ENCODE assay signal across 18 mouse cellular contexts in genomic region chr2:68456899-68457298, GRCm38 (mm10). TPM values are rescaled to one million over a fixed set of nuclear protein-coding genes. Genes with fewer than 3 reads are reported as not detected.
A peak's percentile ranks its signal among the peaks of the same experiment; 100 is the strongest.
DNase-seq lines count a peak whose midpoint lies in the region; ATAC-seq lines count a peak whose summit lies in the region.
"Had no signal": no experiment of that assay in that cellular context is flagged by ENCODE, and none has a peak within 500 bp of the region (broad histone marks: within the 10 kb centered on the region; RNA-seq: fewer than 3 reads in every experiment).

No protein-coding gene starts in this region.

- 40% methylated on average over 6 of the region's 6 CpGs for WGBS in heart, embryonic 11.5 days (ENCODE audit: insufficient replicate concordance)
- WGBS in heart, embryonic 15.5 days: 34% methylated on average over 6 of the region's 6 CpGs
- WGBS in kidney, embryonic 16.5 days: 31% methylated on average over 6 of the region's 6 CpGs

- H3K9ac ChIP-seq in heart, embryonic 11.5 days (ENCODE audit: low read depth, low read length): no peak overlapping the region
- H3K9ac ChIP-seq in heart, embryonic 15.5 days: no peak overlapping the region
- no peak overlapping the region for H3K9ac ChIP-seq in kidney, embryonic 16.5 days (replicated peaks; ENCODE audit: low read length)
- H3K9ac ChIP-seq: forebrain, embryonic 13.5 days; forebrain, postnatal 0 days; hindbrain, embryonic 15.5 days had no signal

- peak overlapping the region; percentile 58 for H3K27ac ChIP-seq in heart, embryonic 11.5 days (ENCODE audit: low read depth, low read length)
- peak overlapping the region; percentile 82 for H3K27ac ChIP-seq in heart, embryonic 15.5 days
- H3K27ac ChIP-seq in kidney, embryonic 16.5 days (ENCODE audit: low read length): no peak overlapping the region
- H3K27ac ChIP-seq: embryonic facial prominence, embryonic 10.5 days; forebrain, embryonic 13.5 days; hindbrain, embryonic 15.5 days; kidney, postnatal 0 days had no signal

- H3K4me1 ChIP-seq in heart, embryonic 11.5 days (ENCODE audit: control insufficient read depth, insufficient read depth, low read length): peaks cover 25% of the 10 kb centered on the region
- peaks cover 36% of the 10 kb centered on the region for H3K4me1 ChIP-seq in heart, embryonic 15.5 days (replicated peaks)
- peaks cover 16% of the 10 kb centered on the region; the same call in 1 of the 2 replicates for H3K4me1 ChIP-seq in kidney, embryonic 16.5 days (ENCODE audit: insufficient read depth, low read length)
- H3K4me1 ChIP-seq: forebrain, embryonic 13.5 days; hindbrain, embryonic 15.5 days had no signal

- H3K4me2 ChIP-seq in heart, embryonic 11.5 days: peak overlapping the region; percentile 25
- peak overlapping the region; percentile 30; the same call in 1 of the 2 replicates for H3K4me2 ChIP-seq in heart, embryonic 15.5 days
- H3K4me2 ChIP-seq in kidney, embryonic 16.5 days (replicated peaks; ENCODE audit: low read depth, low read length): no peak overlapping the region
- H3K4me2 ChIP-seq: forebrain, embryonic 13.5 days; hindbrain, embryonic 15.5 days had no signal

- H3K4me3 ChIP-seq in heart, embryonic 11.5 days (ENCODE audit: low read depth, low read length): no peak overlapping the region
- no peak overlapping the region for H3K4me3 ChIP-seq in heart, embryonic 15.5 days
- H3K4me3 ChIP-seq in kidney, embryonic 16.5 days (ENCODE audit: low read length): no peak overlapping the region
- H3K4me3 ChIP-seq: embryonic facial prominence, embryonic 10.5 days; forebrain, embryonic 13.5 days; hindbrain, embryonic 15.5 days had no signal

- no peaks in the 10 kb centered on the region for H3K9me3 ChIP-seq in heart, embryonic 11.5 days (replicated peaks; ENCODE audit: control insufficient read depth, low read length)
- no peaks in the 10 kb centered on the region for H3K9me3 ChIP-seq in heart, embryonic 15.5 days (replicated peaks)
- H3K9me3 ChIP-seq in kidney, embryonic 16.5 days (ENCODE audit: low read length): no peaks in the 10 kb centered on the region
- H3K9me3 ChIP-seq: embryonic facial prominence, embryonic 10.5 days; forebrain, embryonic 13.5 days; hindbrain, embryonic 15.5 days had no signal

- no peak for ATAC-seq in heart, embryonic 11.5 days (replicated peaks; ENCODE audit: insufficient number of reproducible peaks, low FRiP score, low TSS enrichment)
- ATAC-seq in heart, embryonic 15.5 days (replicated peaks; ENCODE audit: insufficient number of reproducible peaks, insufficient read depth, low FRiP score, low read depth): peak; percentile 33
- peak; percentile 57; the same call in 1 of the 2 replicates for ATAC-seq in kidney, embryonic 16.5 days (ENCODE audit: low FRiP score, low TSS enrichment)
- ATAC-seq: forebrain, embryonic 13.5 days; forebrain, postnatal 0 days had no signal

- no peaks in the 10 kb centered on the region for H3K27me3 ChIP-seq in heart, embryonic 11.5 days (ENCODE audit: control insufficient read depth, insufficient read depth, low read length)
- H3K27me3 ChIP-seq in heart, embryonic 15.5 days: no peaks in the 10 kb centered on the region
- no peaks in the 10 kb centered on the region for H3K27me3 ChIP-seq in kidney, embryonic 16.5 days (ENCODE audit: insufficient read depth, low read length)
- H3K27me3 ChIP-seq: forebrain, embryonic 13.5 days; hindbrain, embryonic 15.5 days had no signal

- peaks cover 6% of the 10 kb centered on the region; the same call in 1 of the 2 replicates for H3K36me3 ChIP-seq in heart, embryonic 11.5 days (ENCODE audit: control insufficient read depth, insufficient read depth, low read length)
- peaks cover 12% of the 10 kb centered on the region for H3K36me3 ChIP-seq in heart, embryonic 15.5 days
- H3K36me3 ChIP-seq in kidney, embryonic 16.5 days (ENCODE audit: insufficient read depth, low read length): peaks cover 13% of the 10 kb centered on the region; the same call in 1 of the 2 replicates
- H3K36me3 ChIP-seq: hindbrain, embryonic 15.5 days had no signal

- intact Hi-C loops in heart, postnatal 36 days (cut with DNase I): no loop called here

- no peak for DNase-seq in heart, adult 18-20 months
- DNase-seq in heart, postnatal 36 days: no peak
- no peak for DNase-seq in kidney, postnatal 4 days
- no peak for DNase-seq in left cerebral cortex, adult 11 months (ENCODE audit: low spot score)
- DNase-seq: adrenal gland, adult 8-10 months; adrenal gland, postnatal 36 days; cerebellum, adult 2 months; cerebellum, postnatal 10 days; forebrain, postnatal 0 days; gastrocnemius, postnatal 14 days; kidney, adult 18-20 months had no signal

RNA-seq across cellular contexts. Expression of gene Stk39, which starts 15.2 kb away (rescaled TPM):
- polyA plus RNA-seq in heart, embryonic 11.5 days (2014; fragmentation: Nextera tagmentation; extraction: Ambion mirVana): 58.3 and 66.5 TPM in 2 replicates
- 10 to 100 TPM; 88.1 to 97.1 TPM for total RNA-seq in heart, adult 18-20 months (2021)
- 54.8 and 66.2 TPM in 2 replicates for polyA plus RNA-seq in heart, embryonic 15.5 days (2015; fragmentation: Nextera tagmentation; extraction: Ambion mirVana)
- total RNA-seq in heart, postnatal 36 days (2021): 10 to 100 TPM; 67.5 to 80.3 TPM
- 11.7 and 14.9 TPM in 2 replicates for polyA plus RNA-seq in kidney, embryonic 16.5 days (2015; fragmentation: Nextera tagmentation; extraction: Ambion mirVana)
